Mouse (Mus musculus): Measurements from ENCODE around the gene Wdr20rt.
A peak's percentile ranks its signal among the peaks of the same experiment; 100 is the strongest.
"Not testable (repeated sequence)": the region's sequence is repeated elsewhere in the genome, so short reads cannot be mapped to it uniquely, and the experiment has no call there.

The Wdr20rt gene

DNA sequence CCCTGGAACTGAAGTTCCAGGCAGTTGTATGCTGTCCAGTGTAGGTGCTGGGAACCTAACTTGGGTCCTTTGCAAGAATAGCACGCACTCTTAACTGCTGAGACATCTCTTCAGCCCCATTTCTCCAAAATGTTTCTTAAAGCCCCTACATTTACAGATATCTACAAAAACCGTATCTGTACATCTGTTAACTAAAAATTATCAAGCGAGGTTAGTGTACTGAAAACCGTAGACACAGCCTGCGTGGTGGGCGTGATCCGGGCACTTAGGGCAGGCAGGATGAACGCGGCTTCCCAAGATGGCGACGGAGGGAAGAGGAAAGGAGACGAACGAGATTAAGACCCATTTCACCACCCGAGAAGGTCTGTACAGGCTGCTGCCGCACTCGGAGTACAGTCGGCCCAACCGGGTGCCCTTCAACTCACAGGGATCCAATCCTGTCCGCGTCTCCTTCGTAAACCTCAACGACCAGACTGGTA, at the start of gene Wdr20rt:
Gene Wdr20rt, plus strand, starts transcription at position 51 of the 479 bp plus-strand sequence.
- no peak for DNase-seq (ENCODE audit: low spot score in 2 of 2)

DNA sequence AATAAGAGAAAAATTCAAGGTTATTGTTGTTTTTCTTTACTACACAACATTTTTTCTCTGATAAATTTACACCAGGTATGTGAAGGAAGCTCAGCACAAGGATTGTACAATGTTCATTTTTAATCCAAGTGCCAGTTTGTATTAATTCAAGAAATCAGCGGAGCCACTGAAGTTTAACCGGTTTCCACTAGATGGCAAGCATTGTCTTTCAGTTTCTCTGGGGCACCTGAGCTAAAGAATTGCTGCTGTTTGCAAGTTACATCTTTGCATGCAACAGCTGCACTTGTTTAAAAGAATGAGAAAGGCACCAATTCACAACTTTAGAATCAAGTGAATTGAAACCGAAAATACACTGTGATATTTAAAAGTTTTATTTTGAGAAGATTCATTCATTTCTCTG, 38.0 kb upstream of the Wdr20rt start:
- peak in 1 of 2 experiments; percentile 14 for DNase-seq (ENCODE audit: low spot score in 2 of 2)

GRCm38 (mm10) chr12:65189213-65189612, 36.1 kb upstream of the Wdr20rt start:
- no peak for DNase-seq (ENCODE audit: low spot score in 2 of 2)

GRCm38 (mm10) chr12:65194003-65194530, 31.2 kb upstream of the Wdr20rt start:
- DNase-seq (ENCODE audit: low spot score in 2 of 2), result peak; percentile 23 to 30

GRCm38 (mm10) chr12:65201812-65202211, 23.5 kb upstream of the Wdr20rt start:
- peak in 1 of 2 experiments; percentile 4 for DNase-seq (ENCODE audit: low spot score in 2 of 2)

- no peak for DNase-seq (ENCODE audit: low spot score in 2 of 2)
Measured at GRCm38 (mm10) chr12:65206431-65206830, 18.9 kb upstream of the Wdr20rt start.

- no peak for DNase-seq (ENCODE audit: low spot score in 2 of 2)
Measured at GRCm38 (mm10) chr12:65216404-65216840, 8.9 kb upstream of the Wdr20rt start.

DNA sequence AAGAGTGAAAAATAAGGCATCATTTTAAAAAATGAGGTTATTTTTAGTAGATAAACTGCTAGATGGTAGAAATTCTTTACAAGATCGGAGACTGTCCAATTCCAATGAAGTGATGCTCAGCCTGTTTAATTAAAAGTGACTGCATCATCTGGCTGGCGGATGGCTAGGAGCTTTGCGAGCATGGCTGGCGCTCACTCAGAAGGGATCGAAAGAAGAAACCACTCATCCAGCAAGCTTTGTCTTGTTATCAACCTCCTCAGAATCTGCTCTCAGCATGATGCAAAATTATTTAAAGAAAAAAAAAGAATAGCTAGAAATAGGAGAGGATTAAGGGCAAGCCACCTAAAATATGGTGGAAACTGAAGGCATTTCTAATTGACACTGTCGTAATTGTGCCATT, 3.3 kb downstream of the Wdr20rt start:
- no peak for DNase-seq (ENCODE audit: low spot score in 2 of 2)

DNA sequence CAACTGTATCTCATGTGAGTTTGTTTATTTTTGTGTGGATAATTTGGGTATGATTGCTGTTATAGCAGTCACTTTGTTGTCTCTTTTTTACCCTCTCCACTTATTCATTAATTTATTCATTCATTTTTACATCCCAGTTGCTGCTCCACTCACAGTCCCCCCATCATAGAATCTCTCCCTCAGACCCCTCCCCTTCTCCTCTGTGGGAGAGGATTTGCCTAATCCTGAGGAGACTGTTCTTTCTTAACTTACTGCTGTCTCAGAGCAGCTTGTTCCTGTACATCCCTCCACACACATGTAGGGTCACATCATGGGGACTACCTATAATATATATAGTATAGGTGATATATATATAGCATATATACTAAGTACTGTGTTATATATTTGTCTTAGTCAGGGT, 3.7 kb downstream of the Wdr20rt start:
- no peak for DNase-seq (ENCODE audit: low spot score in 2 of 2)

DNA sequence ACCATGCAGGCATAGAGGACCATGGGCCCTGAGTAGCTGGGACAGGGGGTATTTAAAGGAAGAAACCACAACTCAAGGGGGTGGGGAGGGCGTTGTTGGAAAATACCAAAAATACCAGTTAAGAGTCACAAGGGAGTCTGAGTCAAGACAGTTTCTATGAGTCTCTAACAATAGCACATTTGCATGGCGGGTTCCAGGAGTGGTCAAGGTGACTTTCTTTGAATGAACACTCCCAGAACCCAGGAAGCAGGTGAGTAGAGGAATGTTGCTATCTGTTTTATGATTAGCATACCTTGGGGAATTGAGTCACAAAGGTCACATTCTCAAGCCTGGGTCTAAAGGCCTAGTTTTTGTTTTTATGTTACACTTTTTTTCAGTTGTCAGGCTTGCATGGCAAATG, 7.5 kb downstream of the Wdr20rt start:
- DNase-seq (ENCODE audit: low spot score in 2 of 2), result not testable (repeated sequence)

GRCm38 (mm10) chr12:65250116-65250738, 24.9 kb downstream of the Wdr20rt start:
- DNase-seq (ENCODE audit: low spot score in 2 of 2), result no peak

DNA sequence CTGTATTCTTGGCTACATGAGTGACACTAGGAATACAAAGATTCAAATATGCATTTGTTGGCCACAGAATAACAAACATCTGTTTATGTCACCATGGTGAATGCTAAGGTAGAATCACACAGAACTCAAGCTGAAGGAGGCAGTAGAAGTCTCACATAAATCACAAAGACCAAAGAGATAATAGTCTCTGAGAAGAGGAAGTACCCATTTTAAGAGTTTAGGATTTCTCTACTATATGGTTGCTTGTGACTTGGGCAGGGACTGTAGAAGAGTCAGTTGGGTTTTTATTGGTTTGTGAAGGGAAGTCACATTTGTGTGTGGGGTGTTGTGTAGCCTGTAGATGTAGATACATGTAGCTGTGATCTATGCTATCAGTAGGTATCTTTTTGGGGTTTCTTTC, 31.6 kb downstream of the Wdr20rt start:
- no peak for DNase-seq (ENCODE audit: low spot score in 2 of 2)

DNA sequence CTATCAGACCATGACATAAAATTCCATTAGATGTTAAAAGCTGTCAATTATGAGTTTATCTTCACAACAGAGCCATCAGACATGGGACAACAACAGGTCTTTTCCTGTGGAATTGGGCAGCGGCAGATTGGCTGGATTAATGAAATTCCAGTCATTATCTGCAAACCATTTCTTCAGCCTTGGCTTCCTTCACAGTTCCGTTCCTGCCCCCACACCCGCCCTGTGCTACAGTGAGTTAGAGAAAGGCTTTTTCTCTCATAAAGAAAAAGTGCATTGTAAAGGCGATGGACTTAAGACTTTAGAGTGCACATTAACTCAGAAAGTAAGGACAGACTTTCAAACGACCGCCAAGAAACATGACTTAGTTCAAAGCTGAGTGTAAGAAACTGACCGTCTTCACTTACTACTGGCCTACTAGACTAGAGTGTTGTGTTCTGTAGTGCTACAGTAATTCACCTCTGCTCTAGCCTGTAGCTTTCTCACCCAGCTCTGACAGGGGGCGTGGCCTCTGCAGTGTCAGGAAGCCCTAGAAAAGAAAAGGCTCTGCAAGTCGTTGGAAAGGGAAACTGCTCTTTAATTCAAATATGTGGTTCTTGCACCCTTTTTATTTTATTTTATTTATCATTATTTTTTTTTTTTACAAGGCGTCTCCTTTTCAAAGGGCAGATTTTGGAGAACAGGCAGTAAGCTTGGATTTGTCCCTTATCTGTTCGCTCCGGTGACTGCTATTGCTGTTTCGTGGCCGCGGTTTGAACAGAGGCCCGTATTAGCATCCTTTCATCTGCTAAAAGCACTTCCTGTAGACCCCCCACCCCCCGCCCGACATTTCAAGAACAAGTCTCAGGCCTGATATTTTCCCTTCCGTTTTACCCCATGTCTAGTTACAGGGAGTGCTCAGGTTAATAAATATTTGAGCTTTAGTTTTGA, 33.2 kb downstream of the Wdr20rt start:
- DNase-seq (ENCODE audit: low spot score in 2 of 2), result no peak

DNA sequence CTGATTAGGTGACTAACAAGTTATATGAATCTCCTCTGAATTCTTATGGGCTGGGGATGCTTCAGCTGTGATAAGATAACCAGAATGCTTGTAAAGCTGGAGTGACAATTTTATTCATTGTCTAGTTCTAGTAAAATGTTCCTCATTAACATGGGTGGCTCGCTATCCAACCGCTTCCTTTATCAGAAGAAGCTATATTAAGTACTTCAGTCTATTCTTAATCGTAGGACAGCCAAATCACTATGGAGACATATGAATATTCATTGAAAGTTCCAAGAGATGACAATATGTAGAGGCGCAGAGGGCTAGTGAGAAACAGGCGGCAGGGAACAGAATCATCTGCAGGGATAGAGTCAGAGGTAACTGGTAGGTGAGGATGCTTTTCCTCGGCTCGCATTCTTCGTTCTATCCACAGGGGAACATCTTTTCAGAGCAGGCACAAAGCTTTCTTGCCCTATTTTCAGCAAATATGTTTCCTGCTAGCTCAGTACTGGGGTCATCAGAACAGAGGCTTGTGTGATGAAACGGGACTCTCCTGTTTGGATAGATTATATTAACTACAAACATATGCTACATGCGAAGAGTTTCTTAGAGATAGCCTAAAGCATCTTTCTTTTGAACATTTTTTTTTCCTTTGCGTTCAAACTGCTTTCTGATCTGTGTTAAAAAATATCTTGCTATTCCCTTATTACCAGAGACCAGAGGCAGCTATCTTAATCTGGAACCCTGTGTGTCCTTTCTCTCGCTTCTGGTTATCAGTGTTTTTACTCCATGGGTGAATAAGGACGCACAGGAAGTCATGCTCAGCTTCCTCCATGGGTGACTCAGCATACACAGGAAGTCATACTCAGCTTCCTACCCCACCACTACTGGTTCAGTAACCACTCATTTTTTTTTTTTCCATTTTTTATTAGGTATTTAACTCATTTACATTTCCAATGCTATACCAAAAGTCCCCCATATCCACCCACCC, 34.1 kb downstream of the Wdr20rt start:
- peak; percentile 6 to 7 for DNase-seq (ENCODE audit: low spot score in 2 of 2)

DNA sequence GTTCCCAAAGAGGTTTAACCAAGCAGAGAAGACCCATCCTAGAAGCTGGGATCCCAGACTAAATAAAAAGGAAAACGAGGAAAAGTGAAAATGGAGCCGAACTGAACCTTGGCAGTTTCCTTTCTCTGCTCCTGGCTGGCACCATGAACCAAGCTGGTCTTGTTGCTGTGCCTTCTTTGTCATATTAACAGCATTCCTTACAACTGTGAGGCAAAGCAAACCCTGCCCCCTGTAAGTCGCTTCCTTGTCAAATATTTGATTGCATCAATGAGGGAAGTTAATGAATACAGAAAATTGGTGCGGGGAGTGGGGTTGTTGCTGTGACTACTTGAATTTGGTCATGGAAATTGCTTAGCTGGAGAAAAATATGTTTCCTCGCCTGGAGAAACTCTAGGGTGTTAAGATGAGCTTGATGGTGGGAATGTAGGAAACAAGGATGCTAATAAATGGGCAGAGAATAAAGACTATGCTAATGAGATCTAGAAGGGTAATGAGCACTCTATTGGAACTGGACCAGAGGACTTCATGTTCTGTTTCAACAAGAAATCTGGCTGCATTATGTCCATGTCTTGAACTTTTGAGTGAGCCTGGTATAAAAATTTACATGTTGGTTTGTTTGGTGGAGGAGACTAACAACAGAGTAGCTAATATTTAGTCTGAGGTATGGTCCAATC, 43.1 kb downstream of the Wdr20rt start:
- DNase-seq (ENCODE audit: low spot score in 2 of 2), result no peak

DNA sequence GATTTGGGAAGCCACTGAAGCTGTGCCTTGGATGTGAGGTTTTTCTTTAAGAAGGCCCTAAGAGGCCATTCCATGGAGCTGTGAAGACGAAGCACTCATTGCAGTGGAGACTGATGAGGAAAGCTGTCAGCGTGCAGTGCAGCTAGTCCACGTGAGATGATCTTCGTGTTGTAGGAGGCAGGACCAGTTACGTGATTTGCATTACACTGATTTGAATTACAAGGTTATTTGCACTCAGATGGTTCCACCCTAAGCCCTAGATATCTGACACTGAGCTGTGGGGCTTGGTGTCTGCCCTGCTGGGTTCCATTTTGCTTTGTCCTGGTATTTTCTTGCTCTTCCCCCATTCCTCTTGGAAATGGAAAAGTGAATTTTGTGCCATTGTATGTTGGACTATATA, 44.1 kb downstream of the Wdr20rt start:
- DNase-seq (ENCODE audit: low spot score in 2 of 2), result no peak

GRCm38 (mm10) chr12:65273807-65274206, 48.5 kb downstream of the Wdr20rt start:
- DNase-seq (ENCODE audit: low spot score in 2 of 2), result no peak
